Mouse (Mus musculus): ENCODE results near the gene Tiprl. TPM values are rescaled to one million over a fixed set of nuclear protein-coding genes. Genes with fewer than 3 reads are reported as not detected.

The Tiprl gene
- total and polyA plus RNA-seq, 3 experiments, result 12.4 to 90.2 (median 66.8) TPM

- TF ChIP-seq GATA2 (IDR thresholded peaks at IDR 0.05; ENCODE audit: borderline replicate concordance, low read depth, low read length) (no peak), TAL1 (conservative IDR thresholded peaks at IDR 0.05; ENCODE audit: low read depth, low read length) (no peak), POLR2AphosphoS5 (IDR thresholded peaks at IDR 0.05; ENCODE audit: insufficient replicate concordance, low read depth, low read length) (no peak), GATA1 (IDR thresholded peaks at IDR 0.05; ENCODE audit: borderline replicate concordance, low read length) (no peak), CTCF (IDR thresholded peaks at IDR 0.05; ENCODE audit: low read depth, low read length) (no peak)
- ATAC-seq (ENCODE audit: extremely low read depth, insufficient number of reproducible peaks, low FRiP score, poor library complexity, severe bottlenecking) (no peak), DNase-seq (ENCODE audit: low spot score) (no peak)
- H3K4me1 ChIP-seq (ENCODE audit: insufficient read depth, low read depth, low read length), result peaks cover 25% of the 10 kb centered on the region
- no peaks in the 10 kb centered on the region for H3K36me3 ChIP-seq (replicated peaks)
- no peaks in the 10 kb centered on the region for H3K9me3 ChIP-seq (replicated peaks)
- no peak overlapping the region for H3K4me3 ChIP-seq (ENCODE audit: low read depth, low read length)
- peaks cover 3% of the 10 kb centered on the region for H3K27me3 ChIP-seq (ENCODE audit: insufficient read depth, low read length)
Observed at GRCm38 (mm10) chr1:165199639-165200038, 37.2 kb downstream of the Tiprl start.

- Histone ChIP-seq H3K4me3 (ENCODE audit: low read depth, low read length) (no peak overlapping the region), H3K4me1 (ENCODE audit: insufficient read depth, low read depth, low read length) (peaks cover 28% of the 10 kb centered on the region), H3K36me3 (replicated peaks) (no peaks in the 10 kb centered on the region), H3K9me3 (replicated peaks) (no peaks in the 10 kb centered on the region), H3K27me3 (ENCODE audit: insufficient read depth, low read length) (peaks cover 3% of the 10 kb centered on the region)
- DNase-seq (ENCODE audit: low spot score) (no peak), ATAC-seq (ENCODE audit: extremely low read depth, insufficient number of reproducible peaks, low FRiP score, poor library complexity, severe bottlenecking) (no peak)
- no peak for TF ChIP-seq POLR2AphosphoS5 (IDR thresholded peaks at IDR 0.05; ENCODE audit: insufficient replicate concordance, low read depth, low read length)
- no peak for TF ChIP-seq TAL1 (conservative IDR thresholded peaks at IDR 0.05; ENCODE audit: low read depth, low read length)
- no peak for TF ChIP-seq GATA1 (IDR thresholded peaks at IDR 0.05; ENCODE audit: borderline replicate concordance, low read length)
- TF ChIP-seq CTCF (IDR thresholded peaks at IDR 0.05; ENCODE audit: low read depth, low read length), result no peak
- no peak for TF ChIP-seq GATA2 (IDR thresholded peaks at IDR 0.05; ENCODE audit: borderline replicate concordance, low read depth, low read length)
Observed at GRCm38 (mm10) chr1:165198951-165199350, 37.8 kb downstream of the Tiprl start.

- Histone ChIP-seq H3K27me3 (ENCODE audit: insufficient read depth, low read length) (peaks cover 3% of the 10 kb centered on the region), H3K9me3 (replicated peaks) (no peaks in the 10 kb centered on the region), H3K36me3 (replicated peaks) (no peaks in the 10 kb centered on the region), H3K4me3 (ENCODE audit: low read depth, low read length) (no peak overlapping the region), H3K4me1 (ENCODE audit: insufficient read depth, low read depth, low read length) (peaks cover 33% of the 10 kb centered on the region)
- TF ChIP-seq TAL1 (conservative IDR thresholded peaks at IDR 0.05; ENCODE audit: low read depth, low read length) (no peak), GATA2 (IDR thresholded peaks at IDR 0.05; ENCODE audit: borderline replicate concordance, low read depth, low read length) (no peak), CTCF (IDR thresholded peaks at IDR 0.05; ENCODE audit: low read depth, low read length) (no peak), GATA1 (IDR thresholded peaks at IDR 0.05; ENCODE audit: borderline replicate concordance, low read length) (no peak), POLR2AphosphoS5 (IDR thresholded peaks at IDR 0.05; ENCODE audit: insufficient replicate concordance, low read depth, low read length) (no peak)
- DNase-seq (ENCODE audit: low spot score) (no peak), ATAC-seq (ENCODE audit: extremely low read depth, insufficient number of reproducible peaks, low FRiP score, poor library complexity, severe bottlenecking) (no peak)
Observed at GRCm38 (mm10) chr1:165197875-165198274, 38.9 kb downstream of the Tiprl start.

- DNase-seq (ENCODE audit: low spot score), result peak; percentile 16
- peak overlapping the region; percentile 91; the same call in 1 of the 2 replicates for H3K4me3 ChIP-seq (ENCODE audit: low read depth, low read length)
Observed at GRCm38 (mm10) chr1:165195396-165195960, 41.3 kb downstream of the Tiprl start.

GRCm38 (mm10) chr1:165194662-165195013 is 42.2 kb downstream of the Tiprl start:
- H3K4me3 ChIP-seq (ENCODE audit: low read depth, low read length), result peak overlapping the region; percentile 91
- peaks cover 3% of the 10 kb centered on the region for H3K27me3 ChIP-seq (ENCODE audit: insufficient read depth, low read length)
- no peak for TF ChIP-seq GATA1 (IDR thresholded peaks at IDR 0.05; ENCODE audit: borderline replicate concordance, low read length)
- TF ChIP-seq GATA2 (IDR thresholded peaks at IDR 0.05; ENCODE audit: borderline replicate concordance, low read depth, low read length), result no peak
- TF ChIP-seq POLR2AphosphoS5 (IDR thresholded peaks at IDR 0.05; ENCODE audit: insufficient replicate concordance, low read depth, low read length), result no peak
- TF ChIP-seq CTCF (IDR thresholded peaks at IDR 0.05; ENCODE audit: low read depth, low read length), result no peak
- TF ChIP-seq TAL1 (conservative IDR thresholded peaks at IDR 0.05; ENCODE audit: low read depth, low read length), result no peak
- DNase-seq (ENCODE audit: low spot score) (no peak), ATAC-seq (ENCODE audit: extremely low read depth, insufficient number of reproducible peaks, low FRiP score, poor library complexity, severe bottlenecking) (0 out of 2 replicates have a peak, but pooled peaks have one; percentile 2)
- peaks cover 18% of the 10 kb centered on the region for H3K36me3 ChIP-seq (replicated peaks)
- H3K4me1 ChIP-seq (ENCODE audit: insufficient read depth, low read depth, low read length), result peaks cover 57% of the 10 kb centered on the region
- no peaks in the 10 kb centered on the region for H3K9me3 ChIP-seq (replicated peaks)

More at GRCm38 (mm10) chr1:165195396-165195960, 41.3 kb downstream of the Tiprl start:
- Histone ChIP-seq H3K36me3 (replicated peaks) (peaks cover 13% of the 10 kb centered on the region), H3K27me3 (ENCODE audit: insufficient read depth, low read length) (peaks cover 3% of the 10 kb centered on the region), H3K9me3 (replicated peaks) (no peaks in the 10 kb centered on the region), H3K4me1 (ENCODE audit: insufficient read depth, low read depth, low read length) (peaks cover 49% of the 10 kb centered on the region)
- no peak for TF ChIP-seq TAL1 (conservative IDR thresholded peaks at IDR 0.05; ENCODE audit: low read depth, low read length)
- no peak for TF ChIP-seq POLR2AphosphoS5 (IDR thresholded peaks at IDR 0.05; ENCODE audit: insufficient replicate concordance, low read depth, low read length)
- TF ChIP-seq CTCF (IDR thresholded peaks at IDR 0.05; ENCODE audit: low read depth, low read length), result no peak
- no peak for TF ChIP-seq GATA1 (IDR thresholded peaks at IDR 0.05; ENCODE audit: borderline replicate concordance, low read length)
- TF ChIP-seq GATA2 (IDR thresholded peaks at IDR 0.05; ENCODE audit: borderline replicate concordance, low read depth, low read length), result no peak
- ATAC-seq (ENCODE audit: extremely low read depth, insufficient number of reproducible peaks, low FRiP score, poor library complexity, severe bottlenecking), result peak; percentile 12; the same call in 1 of the 2 replicates

GRCm38 (mm10) chr1:165193880-165194661 is 42.7 kb downstream of the Tiprl start, which contains the start of gene Sft2d2:
TSS of gene Sft2d2 (minus strand) at chr1:165194438.
- peak; percentile 92 for DNase-seq (ENCODE audit: low spot score)
- peak; percentile 88 for ATAC-seq (ENCODE audit: extremely low read depth, insufficient number of reproducible peaks, low FRiP score, poor library complexity, severe bottlenecking)
- Histone ChIP-seq H3K9me3 (replicated peaks) (no peaks in the 10 kb centered on the region), H3K4me1 (ENCODE audit: insufficient read depth, low read depth, low read length) (peaks cover 62% of the 10 kb centered on the region), H3K4me3 (ENCODE audit: low read depth, low read length) (peak within 1 kb of the TSS; percentile 91), H3K36me3 (replicated peaks) (peaks cover 20% of the 10 kb centered on the region), H3K27me3 (ENCODE audit: insufficient read depth, low read length) (peaks cover 3% of the 10 kb centered on the region)
- TF ChIP-seq POLR2AphosphoS5 (IDR thresholded peaks at IDR 0.05; ENCODE audit: insufficient replicate concordance, low read depth, low read length), result no peak
- no peak for TF ChIP-seq GATA1 (IDR thresholded peaks at IDR 0.05; ENCODE audit: borderline replicate concordance, low read length)
- no peak for TF ChIP-seq GATA2 (IDR thresholded peaks at IDR 0.05; ENCODE audit: borderline replicate concordance, low read depth, low read length)
- no peak for TF ChIP-seq CTCF (IDR thresholded peaks at IDR 0.05; ENCODE audit: low read depth, low read length)
- TF ChIP-seq TAL1 (conservative IDR thresholded peaks at IDR 0.05; ENCODE audit: low read depth, low read length), result no peak
